Mouse (Mus musculus) kidney, adult 2 months (tissue): ENCODE data around the gene Acat2.

ENCODE experiments used
- CTCF ChIP-seq: fragments of 200-500 bp; conservative IDR thresholded peaks from 2 replicates; pipeline ENCODE4 v1.5.1; 2011; ENCODE audit warnings: low read depth, mild to moderate bottlenecking, control low read depth, low read length, moderate library complexity, mixed read lengths; ENCODE audit not compliant: insufficient read depth, insufficient read length
- POLR2A ChIP-seq: fragments of 200-500 bp; IDR thresholded peaks from one replicate; pipeline ENCODE4 v1.6.1; 2011; ENCODE audit warnings: low read depth, low read length, control low read depth

GRCm38 (mm10) chr17:12904349-12904748, 56.2 kb downstream of the Acat2 start:
- TF ChIP-seq POLR2A (no peak), CTCF (no peak)
